Mouse (Mus musculus) layer of hippocampus, adult 2 months (tissue): ENCODE measurements around the gene Ptdss2. TPM values are rescaled to one million over a fixed set of nuclear protein-coding genes. Genes with fewer than 3 reads are reported as not detected.

Experiments
- DNase-seq, 2 experiments: peaks; one replicate each; pipeline ENCODE4 v3.0.0; 2022; ENCODE audit warnings: low spot score in 2 of 2
- H3K27ac ChIP-seq: fragments of 200-600 bp; 2 replicates; pipeline ENCODE4 v1.8.1; 2022
- H3K4me3 ChIP-seq: fragments of 200-600 bp; 2 replicates; pipeline ENCODE4 v1.8.1; 2022; ENCODE audit warnings: mild to moderate bottlenecking
- CTCF ChIP-seq: fragments of 200-600 bp; conservative IDR thresholded peaks from 2 replicates; pipeline ENCODE4 v1.8.1; 2022; ENCODE audit warnings: antibody characterized with exemption, mild to moderate bottlenecking, moderate library complexity
- total RNA-seq, 2 experiments: library from RNA; stranded (reverse); gene quantifications; 2 replicates each; pipeline ENCODE4 v1.2.3; 2021

Ptdss2 gene
- total RNA-seq, 2 experiments from 2014 or later, result 50.8 to 64.4 TPM

DNA sequence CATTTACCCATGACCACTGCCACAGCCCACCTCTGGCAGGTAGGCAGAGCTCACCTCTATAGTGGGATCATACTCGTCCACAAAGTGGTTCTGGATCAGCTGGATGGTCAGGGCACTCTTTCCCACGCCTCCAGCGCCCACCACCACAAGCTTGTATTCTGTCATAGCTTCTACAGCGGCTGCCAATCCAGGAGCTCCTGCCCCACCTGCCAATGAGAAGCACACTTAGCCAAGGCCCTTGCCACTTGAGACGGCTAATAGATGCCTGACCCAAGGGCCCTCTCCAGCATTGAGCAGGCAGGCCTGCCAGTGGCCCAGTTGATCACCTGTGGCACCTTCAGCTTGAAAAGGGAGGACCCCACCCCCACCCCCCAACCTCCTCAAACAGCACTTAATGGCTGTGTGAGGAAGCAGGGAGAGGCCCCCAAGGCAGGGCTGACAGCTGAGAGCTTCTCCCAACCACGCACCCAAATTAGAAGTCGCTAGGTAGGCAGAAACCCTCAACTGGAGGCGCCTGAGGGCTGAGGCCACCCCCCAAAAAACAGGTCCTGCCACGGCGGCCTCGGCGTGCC, 70.7 kb downstream of the Ptdss2 start:
- Histone ChIP-seq H3K4me3 (peak overlapping the region; percentile 93), H3K27ac (peak overlapping the region; percentile 91)
- DNase-seq, result no peak
- TF ChIP-seq CTCF, result no peak

DNA sequence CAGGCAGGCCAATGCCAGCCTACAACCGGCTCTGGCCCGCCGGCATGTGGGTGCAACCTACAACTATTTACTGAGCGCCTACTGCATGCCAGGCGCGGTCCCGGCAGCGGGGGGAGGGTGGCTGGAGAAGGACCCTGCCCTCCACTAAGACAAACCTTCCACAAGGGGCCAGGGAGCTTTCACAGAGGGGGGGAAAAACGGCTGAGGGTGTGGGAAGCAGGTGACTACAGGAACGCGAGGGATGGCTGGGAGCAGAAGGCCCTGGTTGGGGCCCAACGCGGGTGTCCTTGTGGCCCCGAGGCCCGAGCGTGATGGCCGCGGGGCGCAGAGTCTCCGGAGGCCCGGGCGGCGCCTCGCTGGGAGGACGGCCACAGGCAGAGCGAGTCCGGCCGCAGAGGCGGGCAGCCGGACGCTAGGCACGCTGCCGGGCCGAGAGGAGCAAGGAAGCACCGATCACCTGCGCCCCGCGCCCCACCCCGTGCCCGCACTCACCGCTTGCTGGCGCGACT, 71.2 kb downstream of the Ptdss2 start:
- Histone ChIP-seq H3K4me3 (peak overlapping the region; percentile 93), H3K27ac (peak overlapping the region; percentile 91)
- DNase-seq, result no peak
- no peak for TF ChIP-seq CTCF

DNA sequence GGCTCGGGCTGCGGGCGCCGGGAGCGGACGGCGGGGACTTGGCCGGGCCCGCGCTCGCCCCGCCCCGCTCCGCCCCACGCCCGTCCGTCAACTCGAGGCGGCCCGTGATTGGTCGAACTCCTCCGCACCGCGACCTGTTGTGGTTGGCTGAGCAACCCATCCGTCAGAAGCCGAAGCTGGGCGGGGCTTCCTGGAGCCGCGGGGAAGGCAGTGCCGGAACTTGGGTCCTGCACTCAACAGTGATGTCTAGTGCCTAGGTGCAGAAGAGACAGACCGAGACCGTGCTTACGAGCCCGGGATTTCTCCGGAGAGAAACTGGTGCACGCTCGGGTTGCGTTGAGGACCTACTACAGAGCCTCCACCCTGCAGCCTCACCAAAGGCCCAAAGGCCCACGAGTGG, 71.8 kb downstream of the Ptdss2 start, which contains the start of the genes Hras and Lrrc56:
Gene Hras, minus strand, starts transcription at position 58 of the 400 bp plus-strand sequence.
Gene Lrrc56, plus strand, starts transcription at position 210 of the 400 bp plus-strand sequence.
- TF ChIP-seq CTCF, result no peak
- peak within 1 kb of the TSS; percentile 93 for H3K4me3 ChIP-seq
- H3K27ac ChIP-seq, result peak within 1 kb of the TSS; percentile 91

GRCm38 (mm10) chr7:141194409-141194808, 72.2 kb downstream of the Ptdss2 start:
- peak overlapping the region; percentile 76 for H3K4me3 ChIP-seq
- no peak for TF ChIP-seq CTCF
- no peak for DNase-seq
- peak overlapping the region; percentile 85 for H3K27ac ChIP-seq

More for the DNA sequence above, 71.8 kb downstream of the Ptdss2 start, which contains the start of the genes Hras and Lrrc56:
- DNase-seq, result peak; percentile 97

DNA sequence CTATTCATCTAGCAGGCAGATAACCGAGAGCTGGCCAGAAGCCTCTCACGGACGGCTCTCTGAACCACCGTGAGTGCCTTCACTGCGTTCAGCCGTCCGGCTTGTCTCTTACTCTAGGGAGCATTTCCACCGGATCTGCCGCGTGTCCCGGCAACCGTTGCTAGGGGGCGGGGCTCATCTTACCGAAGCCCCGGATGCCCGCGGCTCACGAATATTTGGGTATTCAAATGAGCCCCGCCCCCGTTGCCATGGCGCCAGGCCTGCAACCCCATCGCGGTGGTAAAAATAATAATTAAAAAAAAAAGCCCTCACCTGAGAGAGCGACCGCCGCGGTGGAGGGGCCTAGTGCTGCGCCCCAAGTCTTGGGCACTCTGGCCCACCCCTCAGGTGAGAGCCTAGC, 72.6 kb downstream of the Ptdss2 start:
- no peak for TF ChIP-seq CTCF
- peak overlapping the region; percentile 76 for H3K4me3 ChIP-seq
- H3K27ac ChIP-seq, result peak overlapping the region; percentile 85
- peak; percentile 85 to 89 for DNase-seq

DNA sequence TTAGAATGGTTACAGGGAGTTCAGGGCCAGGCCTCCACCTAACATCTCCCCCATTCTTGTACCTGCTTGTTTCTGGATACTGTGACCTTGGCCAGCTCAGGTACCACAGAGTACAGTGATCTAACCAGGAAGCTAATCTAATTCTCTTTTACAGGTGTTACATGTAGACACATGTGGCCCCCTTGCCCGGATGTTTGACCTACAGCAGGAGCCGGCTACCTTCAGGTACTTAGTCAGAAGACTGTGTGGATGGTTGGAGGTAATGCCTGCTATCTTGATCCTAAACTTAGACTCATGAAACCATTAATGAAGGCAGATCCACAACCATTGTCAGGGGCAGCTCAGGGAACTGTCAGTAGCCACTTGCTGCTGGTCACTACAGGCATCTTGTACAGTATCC, 73.6 kb downstream of the Ptdss2 start:
- Histone ChIP-seq H3K4me3 (no peak overlapping the region), H3K27ac (no peak overlapping the region)
- no peak for DNase-seq
- no peak for TF ChIP-seq CTCF

GRCm38 (mm10) chr7:141196619-141197282, 74.6 kb downstream of the Ptdss2 start:
- no peak overlapping the region for H3K27ac ChIP-seq
- no peak for TF ChIP-seq CTCF
- H3K4me3 ChIP-seq, result no peak overlapping the region
- no peak for DNase-seq

DNA sequence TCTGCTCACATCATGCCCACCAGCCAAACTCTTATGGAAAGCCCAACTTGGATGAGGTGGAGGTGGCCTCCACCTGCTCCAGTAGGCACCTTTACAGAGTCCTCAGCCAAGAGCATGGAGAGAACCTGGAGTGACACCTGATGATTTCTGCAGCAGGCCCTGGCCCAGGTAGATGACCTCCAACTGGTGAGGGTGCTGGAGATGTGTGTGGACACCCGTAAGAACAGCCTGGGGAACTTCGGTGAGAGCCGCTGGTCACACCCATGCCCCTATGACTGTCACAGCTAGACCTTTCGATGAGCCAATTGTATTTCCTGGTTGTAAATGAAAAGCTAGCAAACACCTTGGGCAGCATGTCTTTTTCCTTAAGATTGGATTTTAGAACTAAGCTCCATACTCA, 75.9 kb downstream of the Ptdss2 start:
- no peak for TF ChIP-seq CTCF
- Histone ChIP-seq H3K27ac (no peak overlapping the region), H3K4me3 (no peak overlapping the region)
- DNase-seq, result no peak

DNA sequence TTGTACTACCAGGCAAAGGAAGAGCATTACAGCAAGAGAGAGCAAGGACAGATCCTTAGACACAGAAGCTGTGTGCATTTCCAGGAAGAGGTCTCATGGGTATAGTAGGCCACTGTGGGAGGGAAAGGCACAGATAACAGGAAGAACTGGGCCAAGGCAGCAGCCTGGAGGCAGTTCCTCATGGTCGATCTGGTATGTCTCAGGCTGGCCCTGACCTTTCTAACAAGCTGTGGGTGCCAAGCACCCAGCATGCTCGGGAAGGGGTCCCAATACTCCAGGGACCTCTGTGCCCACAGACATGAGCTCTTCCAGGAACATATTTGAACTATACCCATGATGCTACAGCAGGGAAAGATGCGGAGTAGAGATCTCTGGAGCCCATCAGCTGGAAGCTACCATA, 82.4 kb downstream of the Ptdss2 start:
- no peak overlapping the region for H3K27ac ChIP-seq
- no peak for DNase-seq
- H3K4me3 ChIP-seq, result no peak overlapping the region
- TF ChIP-seq CTCF, result no peak

GRCm38 (mm10) chr7:141205504-141205903, 83.3 kb downstream of the Ptdss2 start:
- DNase-seq, result no peak
- Histone ChIP-seq H3K27ac (no peak overlapping the region), H3K4me3 (no peak overlapping the region)
- TF ChIP-seq CTCF, result no peak

DNA sequence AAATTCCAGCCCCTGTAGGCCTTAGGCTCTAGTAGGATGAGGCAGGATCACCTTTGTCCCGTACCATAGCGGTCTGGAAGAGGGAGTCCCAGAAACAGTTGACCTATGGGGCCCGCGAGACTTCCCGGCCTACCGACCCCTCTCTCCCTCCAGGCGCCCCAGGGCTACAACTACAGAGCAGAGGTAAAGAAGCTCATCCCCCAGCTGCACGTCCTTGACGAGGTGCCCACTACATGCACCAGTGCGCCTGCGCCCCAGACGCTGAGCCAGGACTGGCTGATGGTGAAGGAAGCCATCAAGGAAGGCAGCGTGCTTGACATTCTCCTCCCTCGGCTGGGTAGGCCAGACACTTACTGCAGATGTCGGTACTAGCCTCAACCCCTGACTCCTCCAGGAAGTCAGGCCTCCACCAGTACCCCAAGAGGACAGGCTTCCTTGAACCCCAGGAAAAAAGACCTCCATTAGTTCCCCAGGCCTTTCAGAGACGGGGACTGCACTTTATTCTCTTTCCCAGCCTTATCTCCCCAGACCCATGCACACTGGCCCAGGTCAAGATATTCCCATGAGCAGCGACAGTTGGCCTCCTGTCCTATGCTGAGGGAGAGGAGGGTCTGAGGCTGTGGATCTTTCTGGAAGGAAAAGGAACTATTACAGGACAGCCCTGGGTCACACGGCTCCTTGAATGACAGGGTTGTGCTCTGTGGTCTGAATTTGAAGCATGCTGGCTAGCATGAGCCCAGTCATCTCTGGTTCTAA, 84.2 kb downstream of the Ptdss2 start:
- no peak overlapping the region for H3K27ac ChIP-seq
- TF ChIP-seq CTCF, result no peak
- H3K4me3 ChIP-seq, result no peak overlapping the region
- DNase-seq, result no peak

Other genes with a start within 250 kb of the Ptdss2 start
- 100 to 1,000 TPM; 111 to 113 TPM for gene Psmd13, start 240.4 kb upstream of the Ptdss2 start, total RNA-seq
- 10 to 100 TPM; 69.2 to 73.2 TPM for gene Sirt3, start 240.1 kb upstream of the Ptdss2 start, total RNA-seq
- gene Cox8b, start 221.9 kb upstream of the Ptdss2 start, total RNA-seq, result 1 to 10 TPM in 1 of 2 experiments, not detected in 1; 1.3 TPM
- under 1 TPM; 0.27 to 0.51 TPM for gene Nlrp6, start 201.5 kb upstream of the Ptdss2 start, total RNA-seq
- 1 to 10 TPM; 4.0 to 7.1 TPM for gene Pgghg, start 181.0 kb upstream of the Ptdss2 start, total RNA-seq
- not detected for gene Ifitm5, start 172.1 kb upstream of the Ptdss2 start, total RNA-seq
- gene Gm45717, start 166.4 kb upstream of the Ptdss2 start, total RNA-seq, result not detected
- gene Ifitm2, start 166.4 kb upstream of the Ptdss2 start, total RNA-seq, result 10 to 100 TPM; 13.0 to 16.3 TPM
- gene Ifitm1, start 155.2 kb upstream of the Ptdss2 start, total RNA-seq, result 1 to 10 TPM; 1.9 to 2.9 TPM
- gene Ifitm3, start 111.6 kb upstream of the Ptdss2 start, total RNA-seq, result 10 to 100 TPM in 1 of 2 experiments, 1 to 10 TPM in 1; 9.6 to 13.9 TPM
- not detected for gene Ifitm6, start 104.5 kb upstream of the Ptdss2 start, total RNA-seq
- gene Gm17387, start 93.3 kb upstream of the Ptdss2 start, total RNA-seq, result not detected
- 100 to 1,000 TPM in 1 of 2 experiments, 10 to 100 TPM in 1; 93.4 to 101 TPM for gene B4galnt4, start 61.3 kb upstream of the Ptdss2 start, total RNA-seq
- not detected for gene Pkp3, start 44.2 kb upstream of the Ptdss2 start, total RNA-seq
- 1 to 10 TPM; 2.1 to 2.5 TPM for gene Sigirr, start 21.8 kb upstream of the Ptdss2 start, total RNA-seq
- gene Ano9, start 4.6 kb upstream of the Ptdss2 start, total RNA-seq, result not detected
- gene Rnh1, start 50.5 kb downstream of the Ptdss2 start, total RNA-seq, result 10 to 100 TPM; 40.6 to 42.3 TPM
- gene Hras, start 71.6 kb downstream of the Ptdss2 start, total RNA-seq, result 100 to 1,000 TPM; 200 to 222 TPM
- gene Lrrc56, start 71.8 kb downstream of the Ptdss2 start, total RNA-seq, result 1 to 10 TPM; 4.5 to 5.7 TPM
- gene Lmntd2, start 91.7 kb downstream of the Ptdss2 start, total RNA-seq, result not detected
- gene Rassf7, start 93.5 kb downstream of the Ptdss2 start, total RNA-seq, result 1 to 10 TPM in 1 of 2 experiments, under 1 TPM in 1; 0.98 to 1.2 TPM
- 10 to 100 TPM; 72.8 to 76.1 TPM for gene Phrf1, start 106.4 kb downstream of the Ptdss2 start, total RNA-seq
- 1 to 10 TPM in 1 of 2 experiments, under 1 TPM in 1; 0.56 to 1.3 TPM for gene Irf7, start 144.1 kb downstream of the Ptdss2 start, total RNA-seq
- not detected for gene Cdhr5, start 154.4 kb downstream of the Ptdss2 start, total RNA-seq
- gene Sct, start 156.8 kb downstream of the Ptdss2 start, total RNA-seq, result not detected
- under 1 TPM; 0.20 to 0.23 TPM for gene Drd4, start 169.6 kb downstream of the Ptdss2 start, total RNA-seq
- gene Deaf1, start 205.3 kb downstream of the Ptdss2 start, total RNA-seq, result 10 to 100 TPM; 74.1 to 77.0 TPM
- gene Tmem80, start 205.4 kb downstream of the Ptdss2 start, total RNA-seq, result 10 to 100 TPM; 32.9 to 33.7 TPM
- gene Eps8l2, start 216.5 kb downstream of the Ptdss2 start, total RNA-seq, result 1 to 10 TPM; 4.9 to 5.1 TPM